Mouse (Mus musculus): ENCODE results near the gene Cfap61.

Cfap61 gene

DNA sequence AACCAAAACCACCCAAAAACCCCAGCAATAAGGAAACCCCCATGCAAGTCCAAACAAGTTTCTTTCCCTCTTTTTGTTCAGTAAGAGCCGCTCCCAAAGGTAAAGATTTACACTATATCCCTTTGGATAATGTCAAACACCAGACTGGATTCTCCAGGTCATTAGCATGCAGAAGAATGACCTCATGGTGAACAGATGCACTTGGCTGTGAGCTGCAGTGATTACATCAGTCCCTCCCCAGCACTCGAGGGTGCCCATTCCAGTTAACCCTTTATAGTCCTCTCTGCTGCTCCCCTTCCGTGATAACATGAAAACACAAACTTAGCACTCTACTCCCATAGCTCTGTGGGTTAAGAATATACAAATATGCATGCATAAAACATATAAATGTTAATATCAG is 322.5 kb downstream of the Cfap61 start:
- no peak for DNase-seq (ENCODE audit: low spot score in 2 of 2)

DNA sequence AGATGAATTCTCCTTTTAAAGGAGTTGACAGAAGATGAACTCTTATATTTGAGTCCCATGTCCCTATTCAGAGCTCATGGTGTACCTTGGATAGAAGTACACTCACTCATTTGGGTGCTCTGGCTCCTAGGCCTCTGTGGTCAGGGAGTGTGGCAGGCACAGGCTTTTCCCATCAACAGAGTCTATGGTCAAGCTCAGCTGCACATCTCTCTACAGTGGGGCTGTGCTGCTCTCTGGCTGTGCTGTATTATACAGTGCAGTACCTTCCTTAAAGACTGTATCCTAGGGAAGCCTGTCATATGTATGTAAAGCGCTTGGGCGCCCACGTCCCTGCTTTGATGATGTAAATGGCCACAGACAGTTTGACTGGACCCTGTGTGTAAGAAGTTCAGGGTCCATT is 323.0 kb downstream of the Cfap61 start:
- no peak for DNase-seq (ENCODE audit: low spot score in 2 of 2)

DNA sequence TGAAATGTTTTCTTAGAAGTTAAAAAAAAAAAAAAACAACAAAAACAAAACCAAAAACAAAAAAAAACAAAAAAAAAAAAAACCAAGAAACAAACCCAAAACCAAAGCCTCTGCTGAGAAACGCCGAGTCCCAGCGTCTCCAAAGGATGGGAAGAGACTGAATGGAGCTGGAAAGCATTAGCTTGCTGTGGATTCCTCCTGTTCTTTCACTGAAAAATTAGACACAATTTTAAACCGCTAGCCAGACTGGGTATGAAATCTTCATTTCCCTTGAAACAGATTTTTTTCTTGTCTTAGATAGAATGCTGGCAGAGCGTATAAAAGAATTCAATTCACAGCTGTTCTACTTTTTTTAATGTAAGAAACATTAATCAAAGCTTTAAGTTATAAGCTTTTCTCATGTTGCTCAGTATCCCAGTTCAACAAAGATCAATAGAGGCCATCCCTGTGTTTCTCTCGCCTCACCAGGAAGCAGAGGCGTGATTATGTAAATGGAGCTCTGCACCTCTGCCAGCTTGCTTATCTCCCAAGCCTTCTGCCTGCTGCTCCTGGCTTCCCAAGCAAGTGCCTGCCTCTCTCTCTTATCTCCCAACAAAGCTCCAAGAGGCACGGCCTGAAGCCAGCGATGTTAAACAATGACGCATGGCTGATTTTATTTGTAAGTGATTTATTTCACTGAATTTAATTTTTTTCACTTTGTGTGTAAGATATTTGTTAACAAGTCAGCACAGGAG is 324.3 kb downstream of the Cfap61 start:
- DNase-seq (ENCODE audit: low spot score in 2 of 2): no peak

DNA sequence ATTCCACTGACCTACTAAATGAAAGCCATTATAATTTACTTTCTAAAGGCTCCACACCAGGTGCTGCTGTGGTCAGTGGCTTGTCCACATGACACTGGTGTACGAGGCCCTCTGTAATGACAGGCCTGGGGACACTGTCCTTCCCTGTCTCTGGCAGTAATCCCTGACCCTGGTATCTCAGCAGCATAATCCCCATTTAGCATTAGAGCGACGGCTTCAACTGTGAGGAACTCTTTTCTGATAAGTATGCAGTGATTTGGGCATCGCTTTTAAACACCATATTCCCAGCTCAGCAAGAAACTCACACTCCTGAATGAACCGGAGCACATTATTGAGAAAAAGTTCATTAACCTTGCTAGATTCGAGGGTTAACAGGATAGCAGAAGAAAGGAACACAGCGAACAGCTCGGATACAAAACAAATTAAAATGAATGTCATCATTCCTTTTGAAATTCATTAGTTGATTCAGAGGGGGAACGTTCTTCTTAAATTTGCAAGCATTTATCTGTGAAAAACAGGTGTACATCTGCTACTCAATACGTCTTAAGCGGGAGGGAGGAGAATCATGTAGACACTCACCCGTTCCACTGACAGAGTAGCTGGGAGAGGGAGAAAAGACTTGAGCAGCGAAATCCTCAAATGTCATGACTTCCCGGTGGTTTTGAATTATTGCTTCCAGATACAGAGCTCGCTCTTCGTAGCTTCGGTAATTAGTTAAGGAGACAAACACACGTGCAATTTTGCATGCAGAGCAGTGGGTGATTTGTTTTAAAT is 325.4 kb downstream of the Cfap61 start:
- no peak for DNase-seq (ENCODE audit: low spot score in 2 of 2)

DNA sequence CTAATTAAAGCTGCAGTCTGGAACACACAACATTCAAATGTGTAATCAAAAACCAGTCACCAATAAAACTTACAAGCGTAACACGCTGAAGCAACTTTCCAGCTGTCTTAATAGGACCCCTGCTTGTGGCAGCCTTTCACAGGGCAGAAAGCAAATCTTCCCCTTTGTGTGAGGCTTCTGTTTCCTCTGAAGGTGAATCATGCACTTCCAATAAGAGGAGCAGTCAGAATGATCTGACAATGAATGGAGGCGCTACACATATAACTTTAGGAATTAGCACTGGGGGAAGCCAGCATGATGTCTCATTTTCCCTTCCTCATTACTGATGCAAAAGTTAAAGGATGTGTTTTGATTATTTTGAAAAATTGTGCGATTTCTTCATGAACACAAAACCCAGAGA is 326.6 kb downstream of the Cfap61 start:
- no peak for DNase-seq (ENCODE audit: low spot score in 2 of 2)

DNA sequence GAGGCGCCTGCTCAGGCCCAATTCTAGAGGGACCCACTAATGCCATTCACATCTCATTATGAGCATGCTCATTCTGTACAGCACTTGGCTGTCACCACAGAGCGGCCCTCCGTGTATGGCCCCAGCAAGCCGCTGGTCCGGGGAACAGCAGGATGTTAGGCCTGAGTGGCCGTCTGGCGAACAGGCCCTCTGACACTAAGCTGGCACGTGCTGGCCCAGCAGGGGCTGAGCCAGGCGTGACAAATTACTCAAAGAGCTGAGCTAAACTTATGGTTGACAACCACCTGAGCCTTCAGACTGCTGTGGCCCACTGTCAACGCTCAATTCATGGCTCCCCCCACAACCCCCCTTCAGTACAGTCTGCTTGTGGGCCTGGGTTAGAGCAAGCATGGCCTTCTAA is 327.6 kb downstream of the Cfap61 start:
- no peak for DNase-seq (ENCODE audit: low spot score in 2 of 2)

DNA sequence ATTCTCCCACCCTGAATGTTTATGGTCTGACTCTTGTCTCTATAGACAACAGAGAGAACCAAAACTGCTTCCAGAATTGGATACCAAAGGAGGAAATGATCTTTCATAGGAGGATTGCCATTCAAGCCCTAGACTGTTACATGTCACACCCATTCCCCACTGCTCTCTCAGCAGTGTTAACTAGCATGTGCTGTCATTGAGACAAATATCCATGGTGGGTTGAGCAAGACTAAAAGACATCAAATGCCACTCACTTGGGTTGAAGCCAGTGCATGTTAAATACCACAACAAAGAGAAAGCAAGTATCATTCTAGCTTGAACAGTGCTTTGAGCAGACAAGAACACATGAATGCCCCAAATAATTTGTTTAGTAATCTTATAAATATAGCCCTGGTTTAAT is 328.4 kb downstream of the Cfap61 start:
- no peak for DNase-seq (ENCODE audit: low spot score in 2 of 2)
